Mouse (Mus musculus) midbrain, postnatal 0 days (tissue): ENCODE data around the gene Ckap2l. TPM values are rescaled to one million over a fixed set of nuclear protein-coding genes. Genes with fewer than 3 reads are reported as not detected.

Source experiments
- ATAC-seq: fragments of 200-750 bp; cut with Nextera tagmentation; 2 replicates; pipeline ENCODE4 v1.8.0; 2017; ENCODE audit warnings: moderate number of reproducible peaks, mild to moderate bottlenecking, moderate TSS enrichment, moderate library complexity; ENCODE audit not compliant: low FRiP score
- DNase-seq: peaks from one replicate; pipeline ENCODE4 v3.0.0-alpha.2; 2015; ENCODE audit warnings: low spot score
- H3K27ac ChIP-seq: fragments of 300-500 bp; sonication (generic); 2 replicates; pipeline ENCODE4 v1.5.1; 2014; ENCODE audit warnings: low read depth, mild to moderate bottlenecking, low read length, mixed read lengths
- H3K27me3 ChIP-seq: fragments of 300-500 bp; sonication (generic); 2 replicates; pipeline ENCODE4 v1.6.1; 2014; ENCODE audit warnings: low read length, control low read depth, mixed read lengths; ENCODE audit not compliant: insufficient read depth
- H3K36me3 ChIP-seq: fragments of 300-500 bp; sonication (generic); 2 replicates; pipeline ENCODE4 v1.6.1; 2014; ENCODE audit warnings: low read length, control low read depth, mixed read lengths; ENCODE audit not compliant: insufficient read depth
- H3K4me1 ChIP-seq: fragments of 300-500 bp; sonication (generic); 2 replicates; pipeline ENCODE4 v1.6.1; 2014; ENCODE audit warnings: mild to moderate bottlenecking, control low read depth, antibody characterized with exemption, low read length, mixed read lengths; ENCODE audit not compliant: insufficient read depth
- H3K4me2 ChIP-seq: fragments of 300-500 bp; sonication (generic); 2 replicates; pipeline ENCODE4 v1.6.1; 2014; ENCODE audit warnings: low read depth, mild to moderate bottlenecking, low read length, mixed read lengths; ENCODE audit not compliant: poor library complexity, severe bottlenecking
- H3K4me3 ChIP-seq: fragments of 300-500 bp; sonication (generic); 2 replicates; pipeline ENCODE4 v1.5.1; 2014; ENCODE audit warnings: low read depth, mild to moderate bottlenecking, low read length, moderate library complexity
- H3K9ac ChIP-seq: fragments of 300-500 bp; sonication (generic); replicated peaks from 2 replicates; pipeline ENCODE4 v1.6.1; 2014; ENCODE audit warnings: mild to moderate bottlenecking, low read length, moderate library complexity, mixed read lengths; ENCODE audit not compliant: poor library complexity, severe bottlenecking
- H3K9me3 ChIP-seq: fragments of 300-500 bp; sonication (generic); 2 replicates; pipeline ENCODE4 v1.6.1; 2016; ENCODE audit warnings: low read length, control low read depth
- CTCF ChIP-seq: IDR thresholded peaks from 2 replicates; pipeline ENCODE4 v1.5.1; 2016; ENCODE audit warnings: antibody characterized with exemption, mild to moderate bottlenecking
- WGBS: fragments of 180-500 bp; shearing (Covaris S2); extraction: QIAGEN DNeasy Blood & Tissue Kit; methylation state at CpG from one replicate; pipeline ENCODE4 v1.1.7; 2014; 5-methylcytosine and 5-hydroxymethylcytosine counted together
- polyA plus RNA-seq: library from polyadenylated mRNA; unstranded; fragments of >200 nt; fragmentation: Nextera tagmentation; extraction: Ambion mirVana; gene quantifications from 2 replicates; pipeline ENCODE4 v1.2.1, GENCODE M21; 2015
- total RNA-seq: library from RNA; depleted of rRNA; stranded (reverse); fragments of >200 nt; gene quantifications from 2 replicates; pipeline ENCODE4 v1.2.3, GENCODE M21; 2014; rRNA removed

Ckap2l gene
- total and polyA plus RNA-seq, 2 experiments from 2014 or later: 4.8 to 5.8 TPM

DNA sequence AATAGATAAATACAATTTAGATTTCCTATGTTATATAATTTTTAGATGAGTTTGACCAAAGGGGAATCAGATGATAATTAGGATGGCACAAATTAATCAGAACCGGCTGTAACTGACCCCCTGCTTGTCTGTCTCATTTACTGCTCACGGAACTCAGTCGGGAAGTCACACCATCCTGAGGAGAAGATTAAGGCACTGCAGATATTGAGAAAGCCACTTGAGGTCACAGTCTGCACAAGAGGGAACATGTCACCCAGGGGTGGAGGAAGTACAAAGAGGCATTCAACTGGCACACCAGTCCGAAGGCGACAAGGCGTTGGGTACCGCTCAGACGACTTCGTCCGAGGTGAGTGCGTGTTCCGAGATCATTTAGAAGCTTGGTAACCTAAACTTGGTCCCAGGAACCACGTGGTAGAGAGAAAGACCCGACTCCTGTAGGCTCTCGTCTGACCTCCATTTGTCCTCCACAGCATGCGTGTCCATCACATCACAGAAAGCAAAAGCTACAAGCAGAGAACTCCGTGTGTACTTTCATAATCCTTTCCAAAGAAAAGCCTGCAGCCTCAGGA, 71.7 kb downstream of the Ckap2l start:
- WGBS: 68% methylated on average over 17 of the region's 17 CpGs
- TF ChIP-seq CTCF: no peak
- Histone ChIP-seq H3K4me1 (no peaks in the 10 kb centered on the region), H3K9me3 (no peaks in the 10 kb centered on the region), H3K27ac (no peak overlapping the region), H3K27me3 (no peaks in the 10 kb centered on the region), H3K9ac (no peak overlapping the region), H3K36me3 (no peaks in the 10 kb centered on the region), H3K4me2 (no peak overlapping the region), H3K4me3 (no peak overlapping the region)
- DNase-seq (no peak), ATAC-seq (no peak)

DNA sequence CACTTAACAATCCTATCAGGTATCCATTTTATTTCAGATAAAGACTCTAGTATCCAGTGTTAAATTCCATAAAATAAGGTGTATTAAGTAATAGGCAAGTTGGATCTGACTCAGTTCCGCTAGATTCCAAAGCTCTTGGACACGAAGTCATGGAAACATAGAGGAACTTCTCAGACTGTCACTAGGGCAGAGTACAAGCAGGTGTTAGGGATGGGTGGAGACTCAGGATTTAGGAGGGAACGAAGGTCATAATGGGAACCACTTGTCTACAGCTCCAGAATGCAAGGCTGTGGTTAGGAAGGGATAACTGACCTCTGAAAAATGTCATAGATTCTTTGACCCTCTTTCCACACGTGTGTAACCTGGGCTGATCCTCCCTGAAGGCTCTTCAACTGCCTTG, 72.8 kb downstream of the Ckap2l start:
- no peaks in the 10 kb centered on the region for H3K9me3 ChIP-seq
- H3K36me3 ChIP-seq: no peaks in the 10 kb centered on the region
- H3K4me3 ChIP-seq: no peak overlapping the region
- H3K4me2 ChIP-seq: no peak overlapping the region
- no peak overlapping the region for H3K27ac ChIP-seq
- no peaks in the 10 kb centered on the region for H3K4me1 ChIP-seq
- no peak for TF ChIP-seq CTCF
- 84% methylated on average over 4 of the region's 4 CpGs for WGBS
- H3K9ac ChIP-seq: no peak overlapping the region
- DNase-seq: no peak
- H3K27me3 ChIP-seq: no peaks in the 10 kb centered on the region
- ATAC-seq: no peak

GRCm38 (mm10) chr2:129221097-129221632, 75.8 kb downstream of the Ckap2l start:
- Histone ChIP-seq H3K4me1 (no peaks in the 10 kb centered on the region), H3K27me3 (no peaks in the 10 kb centered on the region), H3K4me2 (no peak overlapping the region), H3K27ac (no peak overlapping the region), H3K4me3 (no peak overlapping the region), H3K9me3 (no peaks in the 10 kb centered on the region), H3K9ac (no peak overlapping the region), H3K36me3 (no peaks in the 10 kb centered on the region)
- whole genome bisulfite sequencing: 75% methylated on average over 9 of the region's 9 CpGs
- DNase-seq (no peak), ATAC-seq (no peak)
- TF ChIP-seq CTCF: no peak

DNA sequence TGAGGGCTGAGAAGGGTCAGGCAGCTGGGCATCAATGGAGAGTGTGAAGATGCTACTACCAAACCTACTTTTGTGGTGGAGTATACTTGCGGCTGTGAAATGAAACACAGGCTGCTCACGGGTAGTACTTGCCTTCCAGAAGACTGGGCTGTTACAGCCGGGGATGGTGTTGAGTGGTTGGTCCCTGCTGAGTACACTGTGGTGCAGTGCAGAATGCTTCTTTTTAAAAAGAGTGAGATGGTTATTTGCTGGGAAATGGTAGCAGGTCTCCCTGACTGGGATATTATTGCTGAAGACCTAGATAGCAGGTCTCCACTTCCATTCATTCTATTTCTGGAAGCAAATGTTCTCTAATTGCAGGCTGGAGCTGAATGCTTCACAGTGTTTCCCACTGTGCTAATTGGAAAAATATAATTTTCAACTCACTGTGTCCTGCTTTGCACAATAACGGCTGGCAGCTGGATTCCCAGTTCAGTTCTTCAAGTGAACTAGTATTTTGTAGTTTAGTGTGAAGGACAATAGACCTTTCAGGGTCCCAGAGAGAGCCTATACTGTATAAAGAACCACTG, 78.4 kb downstream of the Ckap2l start:
- H3K9ac ChIP-seq: no peak overlapping the region
- ATAC-seq (no peak), DNase-seq (peak; percentile 15)
- H3K4me1 ChIP-seq: no peaks in the 10 kb centered on the region
- no peak for TF ChIP-seq CTCF
- no peaks in the 10 kb centered on the region for H3K9me3 ChIP-seq
- H3K4me2 ChIP-seq: no peak overlapping the region
- no peaks in the 10 kb centered on the region for H3K36me3 ChIP-seq
- H3K27me3 ChIP-seq: no peaks in the 10 kb centered on the region
- WGBS: 81% methylated on average over 4 of the region's 4 CpGs
- H3K4me3 ChIP-seq: no peak overlapping the region
- H3K27ac ChIP-seq: no peak overlapping the region

Other genes with a start within 250 kb of the Ckap2l start
- 1.8 and 2.3 TPM in 2 replicates for gene Vinac1, start 249.0 kb downstream of the Ckap2l start, total RNA-seq
- gene Vinac1, start 249.0 kb downstream of the Ckap2l start, polyA plus RNA-seq: 0.94 and 1.1 TPM in 2 replicates
- gene Ttl, start 231.3 kb downstream of the Ckap2l start, total RNA-seq: 53.7 and 58.0 TPM in 2 replicates
- 28.8 and 30.2 TPM in 2 replicates for gene Ttl, start 231.3 kb downstream of the Ckap2l start, polyA plus RNA-seq
- 23.1 and 25.9 TPM in 2 replicates for gene Polr1b, start 196.2 kb downstream of the Ckap2l start, total RNA-seq
- 10.4 and 11.1 TPM in 2 replicates for gene Polr1b, start 196.2 kb downstream of the Ckap2l start, polyA plus RNA-seq
- 12.2 and 23.6 TPM in 2 replicates for gene Chchd5, start 167.5 kb downstream of the Ckap2l start, total RNA-seq
- 14.1 and 14.5 TPM in 2 replicates for gene Chchd5, start 167.5 kb downstream of the Ckap2l start, polyA plus RNA-seq
- gene Slc20a1, start 98.4 kb downstream of the Ckap2l start, total RNA-seq: 80.0 and 82.2 TPM in 2 replicates
- 44.9 and 47.7 TPM in 2 replicates for gene Slc20a1, start 98.4 kb downstream of the Ckap2l start, polyA plus RNA-seq
- 0.52 and 0.93 TPM in 2 replicates for gene Il1a, start 12.8 kb upstream of the Ckap2l start, total RNA-seq
- 0.21 and 0.31 TPM in 2 replicates for gene Il1a, start 12.8 kb upstream of the Ckap2l start, polyA plus RNA-seq
- not detected in 2 replicates for gene Il1b, start 73.9 kb upstream of the Ckap2l start, total RNA-seq
- gene Il1b, start 73.9 kb upstream of the Ckap2l start, polyA plus RNA-seq: 0.33 TPM in 1 of 2 replicates, not detected in the other
- gene F830045P16Rik, start 239.4 kb upstream of the Ckap2l start, total RNA-seq: 0.16 TPM in 1 of 2 replicates, not detected in the other
- gene F830045P16Rik, start 239.4 kb upstream of the Ckap2l start, polyA plus RNA-seq: not detected in 2 replicates